Mouse (Mus musculus) bone marrow, adult 2 months (tissue): ENCODE measurements around the gene 2310034G01Rik.
A peak's percentile ranks its signal among the peaks of the same experiment; 100 is the strongest.

Experiments
- CTCF ChIP-seq: fragments of 200-500 bp; IDR thresholded peaks from 2 replicates; pipeline ENCODE4 v1.5.1; 2011; ENCODE audit warnings: low read length, control low read depth; ENCODE audit not compliant: control insufficient read depth, insufficient read depth
- POLR2A ChIP-seq: fragments of 200-500 bp; IDR thresholded peaks from 2 replicates; pipeline ENCODE4 v1.6.1; 2011; ENCODE audit warnings: low read depth, mild to moderate bottlenecking, control low read depth, low read length, borderline replicate concordance; ENCODE audit not compliant: control insufficient read depth

- TF ChIP-seq CTCF (no peak), POLR2A (peak; percentile 17; the same call in 1 of the 2 replicates)
These were observed 35.9 kb downstream of the 2310034G01Rik start for GRCm38 (mm10) chr19:46314151-46314601.
